Mouse (Mus musculus) kidney, postnatal 14 days (tissue): ENCODE results near the gene Gm14632.
"Not testable (repeated sequence)": the region's sequence is repeated elsewhere in the genome, so short reads cannot be mapped to it uniquely, and the experiment has no call there.

Experiments
- DNase-seq: peaks from one replicate; pipeline ENCODE4 v3.0.0; 2022; ENCODE audit warnings: mixed read lengths

Gene Gm14632

DNA sequence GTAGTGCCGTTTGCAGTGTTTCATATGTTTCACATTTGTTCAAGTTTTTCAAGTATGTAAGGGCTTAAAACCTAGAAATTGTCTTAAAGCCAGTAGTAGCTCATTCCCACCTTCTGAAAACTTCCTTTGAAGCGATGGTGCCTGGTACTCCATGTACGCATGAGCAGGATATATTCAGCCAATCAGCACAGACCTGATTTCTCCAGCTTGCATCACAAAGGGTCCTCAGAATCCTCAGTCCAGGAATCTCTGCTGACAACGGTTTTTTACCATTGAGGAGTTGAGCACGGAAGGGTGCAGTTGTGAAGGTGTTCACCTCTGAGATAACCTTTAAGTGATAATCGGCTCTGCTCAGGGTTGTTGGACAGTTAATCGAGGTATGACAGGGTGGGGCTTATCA is at the start of gene Gm14632:
Gm14632 (plus strand) TSS at position 301 of the 400 bp plus-strand sequence.
- DNase-seq = not testable (repeated sequence)
